Mouse (Mus musculus) stomach, embryonic 15.5 days (tissue): ENCODE measurements around the gene Samd5. TPM values are rescaled to one million over a fixed set of nuclear protein-coding genes. Genes with fewer than 3 reads are reported as not detected.

Experiments
- ATAC-seq: fragments of 200-750 bp; cut with Nextera tagmentation; 2 replicates; pipeline ENCODE4 v1.8.0; 2017; ENCODE audit warnings: low read depth, moderate number of reproducible peaks, moderate TSS enrichment; ENCODE audit not compliant: insufficient read depth, low FRiP score
- H3K27ac ChIP-seq: fragments of 300-500 bp; sonication (generic); 2 replicates; pipeline ENCODE4 v1.5.1; 2015; ENCODE audit warnings: mild to moderate bottlenecking, inconsistent platforms
- H3K27me3 ChIP-seq: fragments of 300-500 bp; sonication (generic); replicated peaks from 2 replicates; pipeline ENCODE4 v1.6.1; 2015; ENCODE audit warnings: inconsistent platforms
- H3K36me3 ChIP-seq: fragments of 300-500 bp; sonication (generic); 2 replicates; pipeline ENCODE4 v1.6.1; 2015; ENCODE audit warnings: inconsistent platforms
- H3K4me1 ChIP-seq: fragments of 300-500 bp; sonication (generic); 2 replicates; pipeline ENCODE4 v1.6.1; 2015; ENCODE audit warnings: inconsistent platforms
- H3K4me2 ChIP-seq: fragments of 300-500 bp; sonication (generic); 2 replicates; pipeline ENCODE4 v1.6.1; 2015; ENCODE audit warnings: mild to moderate bottlenecking, inconsistent platforms
- H3K4me3 ChIP-seq: fragments of 300-500 bp; sonication (generic); replicated peaks from 2 replicates; pipeline ENCODE4 v1.5.1; 2015; ENCODE audit warnings: inconsistent platforms
- H3K9ac ChIP-seq: fragments of 300-500 bp; sonication (generic); 2 replicates; pipeline ENCODE4 v1.6.1; 2015; ENCODE audit warnings: inconsistent platforms
- H3K9me3 ChIP-seq: fragments of 300-500 bp; sonication (generic); 2 replicates; pipeline ENCODE4 v1.6.1; 2016; ENCODE audit warnings: inconsistent platforms
- WGBS: fragments of 180-500 bp; shearing (Covaris S2); methylation state at CpG from one replicate; pipeline ENCODE4 v1.1.7; 2015; 5-methylcytosine and 5-hydroxymethylcytosine counted together
- polyA plus RNA-seq: library from polyadenylated mRNA; unstranded; fragments of >200 nt; fragmentation: Nextera tagmentation; extraction: Ambion mirVana; gene quantifications from 2 replicates; pipeline ENCODE4 v1.2.1, GENCODE M21; 2015

Gene Samd5
- polyA plus RNA-seq, 1 experiment from 2014 or later = 8.1 TPM

DNA sequence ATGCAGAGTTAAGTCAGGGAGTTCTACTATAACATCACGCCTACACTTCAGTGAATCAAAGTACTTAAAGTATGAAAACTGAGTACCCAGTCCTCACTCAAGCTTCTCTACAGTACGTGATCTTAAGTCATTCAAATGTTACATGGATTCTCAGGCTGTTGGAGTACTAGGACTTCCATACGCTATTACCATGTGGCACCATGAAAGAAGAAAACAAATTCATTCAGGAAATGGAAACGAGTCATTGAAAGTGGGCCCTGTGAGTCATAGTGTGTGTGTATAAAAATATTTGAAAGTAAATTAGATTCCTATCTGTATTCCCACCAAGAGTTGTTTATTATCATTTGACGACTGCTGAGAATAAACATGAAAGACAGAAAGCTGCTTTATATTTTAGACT lies 71.7 kb downstream of the Samd5 start:
- Histone ChIP-seq H3K36me3 (no peaks in the 10 kb centered on the region), H3K4me3 (no peak overlapping the region), H3K27ac (no peak overlapping the region), H3K9me3 (no peaks in the 10 kb centered on the region), H3K4me2 (no peak overlapping the region), H3K4me1 (0 out of 2 replicates have a peak, but pooled peaks cover 2% of the 10 kb centered on the region), H3K27me3 (no peaks in the 10 kb centered on the region), H3K9ac (no peak overlapping the region)
- no peak for ATAC-seq
- 64% methylated on average over 5 of the region's 5 CpGs for WGBS

DNA sequence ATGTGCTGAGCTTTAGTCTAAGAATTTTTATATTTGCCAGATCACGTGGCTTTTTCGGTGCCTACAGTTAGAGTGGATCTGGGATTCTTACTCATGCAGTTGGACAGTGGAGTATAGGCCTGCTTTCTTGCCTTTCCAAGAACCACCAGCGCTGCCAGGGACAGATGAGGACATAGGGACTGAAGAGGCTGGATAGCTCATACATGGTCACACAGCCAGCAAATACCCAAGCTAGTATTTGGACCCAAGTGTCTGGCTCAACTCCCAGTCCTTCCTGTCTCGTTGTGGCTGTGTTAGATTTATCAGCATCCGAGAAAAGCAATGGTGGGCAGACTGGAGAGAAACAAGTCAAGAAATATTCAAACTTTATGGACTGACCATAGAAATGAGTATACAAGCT lies 72.2 kb downstream of the Samd5 start:
- 66% methylated on average over 5 of the region's 5 CpGs for WGBS
- ATAC-seq = no peak

DNA sequence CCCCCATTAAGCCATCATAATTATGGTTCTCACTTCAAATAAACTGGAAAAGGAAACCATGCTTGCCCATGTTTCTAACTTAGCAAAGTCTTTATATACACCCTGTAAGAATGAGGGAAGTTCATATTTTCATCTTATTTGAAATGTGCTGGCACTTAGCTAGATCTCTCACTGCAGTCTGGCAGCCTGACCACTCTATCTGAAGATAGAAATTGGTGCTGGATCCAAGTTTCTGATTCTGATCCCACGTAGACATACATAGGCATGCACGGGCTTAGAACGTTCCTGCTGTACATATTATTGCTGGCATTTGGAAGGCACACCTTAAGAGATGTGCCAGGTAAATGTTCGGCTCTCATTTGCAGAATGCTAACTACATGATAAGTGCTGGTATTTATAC lies 72.6 kb downstream of the Samd5 start:
- no peak overlapping the region for H3K4me2 ChIP-seq
- 0 out of 2 replicates have a peak, but pooled peaks cover 2% of the 10 kb centered on the region for H3K4me1 ChIP-seq
- no peaks in the 10 kb centered on the region for H3K36me3 ChIP-seq
- H3K9me3 ChIP-seq = no peaks in the 10 kb centered on the region
- 83% methylated on average over 4 of the region's 4 CpGs for WGBS
- ATAC-seq = no peak
- no peak overlapping the region for H3K27ac ChIP-seq
- no peak overlapping the region for H3K9ac ChIP-seq
- H3K4me3 ChIP-seq = no peak overlapping the region
- H3K27me3 ChIP-seq = no peaks in the 10 kb centered on the region

More for the DNA sequence above, 72.2 kb downstream of the Samd5 start:
- 0 out of 2 replicates have a peak, but pooled peaks cover 2% of the 10 kb centered on the region for H3K4me1 ChIP-seq
- no peak overlapping the region for H3K4me3 ChIP-seq
- H3K27me3 ChIP-seq = no peaks in the 10 kb centered on the region
- no peaks in the 10 kb centered on the region for H3K36me3 ChIP-seq
- H3K9me3 ChIP-seq = no peaks in the 10 kb centered on the region
- no peak overlapping the region for H3K4me2 ChIP-seq
- H3K9ac ChIP-seq = no peak overlapping the region
- no peak overlapping the region for H3K27ac ChIP-seq

DNA sequence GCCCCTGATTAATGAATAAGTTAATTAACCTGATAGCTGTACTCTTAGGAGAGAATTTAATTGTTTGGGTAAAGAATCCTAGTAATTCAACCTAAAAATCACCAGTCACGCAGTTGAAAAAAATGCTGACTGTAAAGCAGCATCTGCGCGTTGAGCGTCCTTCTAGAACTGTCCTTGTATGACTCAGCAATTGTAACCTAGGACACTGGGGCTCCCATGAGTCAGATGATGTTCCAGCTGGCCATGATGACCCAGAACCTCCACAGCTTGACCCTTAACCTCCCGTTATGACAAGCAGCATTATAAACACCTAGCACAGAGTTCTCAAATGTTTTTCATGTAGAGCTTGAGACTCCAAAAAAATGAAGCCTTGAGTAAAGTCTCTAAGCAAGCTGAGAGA lies 78.8 kb downstream of the Samd5 start:
- Histone ChIP-seq H3K4me2 (no peak overlapping the region), H3K4me1 (no peaks in the 10 kb centered on the region), H3K9me3 (no peaks in the 10 kb centered on the region), H3K9ac (no peak overlapping the region), H3K27me3 (no peaks in the 10 kb centered on the region), H3K4me3 (no peak overlapping the region), H3K36me3 (no peaks in the 10 kb centered on the region), H3K27ac (no peak overlapping the region)
- ATAC-seq = no peak
- 91% methylated on average over 5 of the region's 5 CpGs for WGBS

DNA sequence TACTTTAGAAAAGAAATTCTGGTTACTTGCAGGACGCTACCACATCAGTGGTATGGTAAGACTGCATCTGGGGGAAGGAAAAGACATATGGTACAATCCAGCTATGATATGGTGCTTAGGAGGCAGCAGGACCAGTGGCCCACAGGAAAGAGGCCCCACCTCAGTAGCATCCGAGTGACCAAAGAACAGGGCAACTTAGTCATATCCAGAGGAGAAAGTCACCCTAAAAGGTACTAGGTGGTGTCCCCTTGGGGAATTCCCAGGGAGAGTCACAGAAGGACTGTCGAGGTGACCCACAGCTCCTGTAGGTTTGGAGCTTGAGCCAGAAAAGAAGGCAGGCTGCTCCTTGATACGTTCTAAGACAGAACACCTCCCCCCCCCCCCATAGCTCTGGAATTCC lies 80.3 kb downstream of the Samd5 start:
- Histone ChIP-seq H3K9me3 (no peaks in the 10 kb centered on the region), H3K27ac (no peak overlapping the region), H3K27me3 (no peaks in the 10 kb centered on the region), H3K4me1 (no peaks in the 10 kb centered on the region), H3K36me3 (no peaks in the 10 kb centered on the region), H3K9ac (no peak overlapping the region), H3K4me2 (no peak overlapping the region), H3K4me3 (no peak overlapping the region)
- whole genome bisulfite sequencing = 86% methylated on average over 4 of the region's 4 CpGs
- no peak for ATAC-seq

DNA sequence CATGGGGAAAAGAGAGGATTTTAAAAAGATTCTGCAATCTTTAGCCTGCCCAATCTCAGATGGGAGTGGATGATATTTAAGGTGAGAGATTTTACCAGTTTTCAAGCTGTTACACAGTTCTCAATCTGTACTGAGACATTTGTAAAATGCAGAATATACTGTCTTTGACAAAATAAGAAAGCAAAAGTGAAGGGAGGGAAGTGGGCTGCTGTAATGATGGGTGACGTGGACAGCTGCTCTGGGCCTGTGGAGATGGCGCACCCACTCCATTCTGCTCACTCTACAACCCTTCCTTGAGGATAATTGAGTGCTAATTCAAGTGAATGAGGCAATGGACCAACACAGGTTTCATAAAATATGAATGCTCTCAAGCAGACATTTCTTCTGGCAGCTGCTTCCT lies 84.4 kb downstream of the Samd5 start:
- Histone ChIP-seq H3K9me3 (no peaks in the 10 kb centered on the region), H3K27ac (no peak overlapping the region), H3K4me1 (no peaks in the 10 kb centered on the region), H3K27me3 (no peaks in the 10 kb centered on the region), H3K4me3 (no peak overlapping the region), H3K4me2 (no peak overlapping the region), H3K36me3 (no peaks in the 10 kb centered on the region), H3K9ac (no peak overlapping the region)
- WGBS = 91% methylated on average over 2 of the region's 2 CpGs
- ATAC-seq = no peak

DNA sequence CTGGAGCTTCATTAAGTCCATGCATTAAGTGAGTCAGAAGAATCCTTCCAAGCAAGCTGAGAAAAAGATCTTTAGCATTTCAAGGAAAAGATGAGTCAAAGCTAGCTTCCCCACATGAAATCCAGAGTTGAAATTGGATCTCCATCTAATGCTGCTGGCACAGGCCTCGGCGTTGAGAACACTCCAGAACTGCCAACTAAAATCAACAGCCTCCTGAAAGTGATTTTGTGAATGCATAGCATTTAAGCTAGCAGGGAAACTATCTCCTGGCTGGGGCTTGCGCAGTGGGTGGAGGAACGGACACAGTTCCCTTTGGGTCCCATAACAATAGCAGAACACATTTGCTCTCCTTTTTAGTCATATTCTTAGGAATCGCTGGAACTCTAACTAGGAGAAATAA lies 88.7 kb downstream of the Samd5 start:
- H3K9me3 ChIP-seq = no peaks in the 10 kb centered on the region
- WGBS = 66% methylated on average over 5 of the region's 5 CpGs
- no peak overlapping the region for H3K4me2 ChIP-seq
- no peak overlapping the region for H3K4me3 ChIP-seq
- H3K4me1 ChIP-seq = no peaks in the 10 kb centered on the region
- no peak for ATAC-seq
- H3K36me3 ChIP-seq = no peaks in the 10 kb centered on the region
- no peaks in the 10 kb centered on the region for H3K27me3 ChIP-seq
- H3K27ac ChIP-seq = no peak overlapping the region
- H3K9ac ChIP-seq = no peak overlapping the region

DNA sequence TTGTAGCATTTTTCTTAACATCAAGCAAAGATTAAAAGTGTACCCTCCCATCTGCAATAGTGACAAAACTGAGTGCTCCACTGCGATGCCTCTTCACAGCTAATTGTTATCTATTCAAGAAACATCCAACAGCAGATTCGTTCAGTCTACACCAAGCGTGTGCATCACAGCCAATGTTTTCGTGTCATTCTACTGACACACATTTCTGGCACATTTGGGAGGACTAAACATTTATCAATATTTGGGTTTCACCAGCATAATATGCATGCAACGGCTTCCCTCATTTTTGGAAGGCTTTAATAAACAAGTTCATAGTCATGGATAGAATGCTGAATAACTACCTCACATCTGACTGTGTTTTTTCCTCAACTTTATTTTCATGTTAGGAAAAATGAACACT lies 95.6 kb downstream of the Samd5 start:
- H3K9me3 ChIP-seq = no peaks in the 10 kb centered on the region
- no peaks in the 10 kb centered on the region for H3K36me3 ChIP-seq
- H3K4me1 ChIP-seq = no peaks in the 10 kb centered on the region
- H3K27ac ChIP-seq = no peak overlapping the region
- no peak overlapping the region for H3K4me2 ChIP-seq
- H3K27me3 ChIP-seq = no peaks in the 10 kb centered on the region
- WGBS = 71% methylated on average over 5 of the region's 5 CpGs
- ATAC-seq = no peak
- H3K9ac ChIP-seq = no peak overlapping the region
- no peak overlapping the region for H3K4me3 ChIP-seq

DNA sequence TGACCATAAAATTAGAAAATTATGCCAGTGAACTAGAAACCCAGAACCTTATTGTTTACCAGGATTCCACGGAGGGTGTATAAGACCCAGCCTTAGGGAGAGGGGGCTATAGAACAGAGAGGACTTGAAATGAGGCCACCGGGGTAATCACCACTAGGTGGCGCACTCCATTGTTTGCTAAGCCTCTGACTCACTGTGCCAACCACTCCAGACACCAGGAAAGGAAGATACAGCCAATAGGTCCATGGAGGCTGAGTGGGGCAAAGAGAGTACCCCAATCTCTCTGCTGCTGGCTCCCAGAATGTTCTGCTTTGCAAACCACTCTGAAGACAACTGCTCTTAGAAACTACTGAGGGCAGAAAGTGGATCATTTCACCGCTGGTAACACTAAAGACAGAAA lies 99.4 kb downstream of the Samd5 start:
- no peak for ATAC-seq
- Histone ChIP-seq H3K9ac (no peak overlapping the region), H3K9me3 (no peaks in the 10 kb centered on the region), H3K27ac (no peak overlapping the region), H3K4me1 (no peaks in the 10 kb centered on the region), H3K27me3 (no peaks in the 10 kb centered on the region), H3K4me3 (no peak overlapping the region), H3K4me2 (no peak overlapping the region), H3K36me3 (no peaks in the 10 kb centered on the region)
- WGBS = 33% methylated on average over 4 of the region's 4 CpGs

DNA sequence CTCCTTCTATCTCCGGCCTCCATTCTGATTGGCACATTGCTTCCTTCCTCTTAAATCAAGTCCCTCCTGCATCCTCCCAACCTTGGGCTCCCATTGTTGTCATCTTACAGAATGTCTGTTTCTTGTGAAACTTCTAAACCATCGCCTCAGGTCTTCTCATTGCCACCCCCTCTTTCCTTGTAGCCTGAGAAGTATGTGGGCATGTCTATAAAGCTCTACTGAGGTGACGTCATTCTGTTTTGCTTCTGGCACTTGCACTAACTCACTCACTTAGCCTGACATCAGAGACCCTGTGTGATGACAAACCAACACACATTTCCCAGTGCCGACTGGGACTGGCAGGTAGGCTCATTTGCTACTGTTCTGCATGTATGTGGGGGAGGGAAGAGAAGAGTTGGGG lies 100.9 kb downstream of the Samd5 start:
- Histone ChIP-seq H3K9ac (no peak overlapping the region), H3K4me3 (no peak overlapping the region), H3K4me1 (no peaks in the 10 kb centered on the region), H3K27ac (no peak overlapping the region), H3K36me3 (no peaks in the 10 kb centered on the region), H3K9me3 (no peaks in the 10 kb centered on the region), H3K4me2 (no peak overlapping the region), H3K27me3 (no peaks in the 10 kb centered on the region)
- ATAC-seq = no peak
- 84% methylated on average over 4 of the region's 4 CpGs for WGBS

Other genes with a start within 250 kb of the Samd5 start
- 6.3 TPM in 2 replicates for gene Stxbp5, start 225.9 kb upstream of the Samd5 start, polyA plus RNA-seq